Mouse (Mus musculus) subcutaneous adipose tissue, adult 2 months (tissue): ENCODE measurements around the gene Slc28a2. TPM values are rescaled to one million over a fixed set of nuclear protein-coding genes. Genes with fewer than 3 reads are reported as not detected.

Experiments used
- polyA plus RNA-seq: library from polyadenylated mRNA; depleted of rRNA; stranded (reverse); fragments of >200 nt; gene quantifications from 2 replicates; pipeline ENCODE4 v1.2.3, GENCODE M21; 2012; ENCODE audit warnings: low replicate concordance; rRNA removed

Slc28a2 gene
- polyA plus RNA-seq, result 8.5 and 40.7 TPM in 2 replicates

DNA sequence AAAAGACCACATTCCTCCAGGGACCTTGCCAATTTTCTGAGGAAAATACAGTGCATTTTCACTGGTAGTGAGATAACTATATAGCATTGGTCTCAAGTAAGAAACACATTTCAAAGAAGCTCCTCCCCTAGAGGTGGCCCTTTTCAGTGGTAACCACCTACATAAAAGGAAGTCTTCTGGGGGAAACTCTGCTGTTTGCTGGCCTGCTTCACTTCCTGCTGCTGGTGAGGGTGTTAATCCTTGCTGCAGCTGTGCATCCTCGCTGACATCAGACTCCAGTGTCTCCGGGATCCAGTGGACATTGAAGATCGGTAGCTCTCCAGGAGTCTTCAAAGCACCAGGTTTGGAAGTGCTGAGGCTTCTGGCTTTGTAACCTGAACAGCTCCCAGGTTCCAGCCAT lies at the start of gene Slc28a2:
Slc28a2 (plus strand) TSS at position 278 of the 400 bp plus-strand sequence.

DNA sequence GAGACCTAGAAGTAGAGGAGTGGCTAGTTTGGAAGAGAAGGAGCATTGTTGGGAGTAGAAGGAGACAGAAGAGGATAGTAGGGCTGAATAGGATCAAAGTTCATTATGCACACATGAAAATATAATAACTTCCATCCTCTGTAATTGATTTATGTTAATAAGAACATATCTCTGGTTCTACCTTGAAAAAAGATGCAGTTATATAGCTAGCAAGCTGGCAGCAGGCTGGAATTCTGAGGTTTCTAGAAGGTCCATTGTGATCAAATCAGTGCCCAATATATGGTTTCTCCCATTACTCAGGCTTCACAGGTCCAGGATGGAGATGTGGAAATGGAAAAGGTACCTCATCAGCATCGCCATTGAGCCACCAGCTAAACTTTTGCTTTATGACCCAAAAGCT lies 58.4 kb downstream of the Slc28a2 start, which contains the start of gene Gm14085:
Gm14085 (plus strand) TSS at position 301 of the 400 bp plus-strand sequence.

Other genes with a start within 250 kb of the Slc28a2 start
- not detected in 2 replicates for gene Patl2, start 240.3 kb upstream of the Slc28a2 start, polyA plus RNA-seq
- not detected in 2 replicates for gene Terb2, start 240.2 kb upstream of the Slc28a2 start, polyA plus RNA-seq
- 25.4 and 41.6 TPM in 2 replicates for gene Sord, start 191.7 kb upstream of the Slc28a2 start, polyA plus RNA-seq
- gene Duox2, start 128.0 kb upstream of the Slc28a2 start, polyA plus RNA-seq, result 0.27 and 0.81 TPM in 2 replicates
- gene Duoxa2, start 127.6 kb upstream of the Slc28a2 start, polyA plus RNA-seq, result 0.09 and 0.54 TPM in 2 replicates
- gene Duoxa1, start 112.7 kb upstream of the Slc28a2 start, polyA plus RNA-seq, result 2.9 and 14.9 TPM in 2 replicates
- 0.58 and 2.0 TPM in 2 replicates for gene Duox1, start 110.8 kb upstream of the Slc28a2 start, polyA plus RNA-seq
- 13.9 and 15.1 TPM in 2 replicates for gene Shf, start 57.3 kb upstream of the Slc28a2 start, polyA plus RNA-seq
- 0.07 and 0.60 TPM in 2 replicates for gene Gm14085, start 58.5 kb downstream of the Slc28a2 start, polyA plus RNA-seq
- gene Gatm, start 184.8 kb downstream of the Slc28a2 start, polyA plus RNA-seq, result 5.0 and 33.0 TPM in 2 replicates
- 0.82 TPM in 2 replicates for gene AA467197, start 210.5 kb downstream of the Slc28a2 start, polyA plus RNA-seq